Mouse (Mus musculus): ENCODE measurements around the gene Ctdnep1.

- TF ChIP-seq CTCF (IDR thresholded peaks at IDR 0.05; ENCODE audit: low read depth) (no peak), EP300 (IDR thresholded peaks at IDR 0.05; ENCODE audit: low read depth) (peak; percentile 85)
Observed at GRCm38 (mm10) chr11:69945997-69946891, 34.7 kb upstream of the Ctdnep1 start.

Data from liver, postnatal 0 days (tissue).